Mouse (Mus musculus) monocyte, adult 5-6 weeks (primary cell): ENCODE measurements around the gene Gm15557. TPM values are rescaled to one million over a fixed set of nuclear protein-coding genes. Genes with fewer than 3 reads are reported as not detected.
"Not testable (repeated sequence)": the region's sequence is repeated elsewhere in the genome, so short reads cannot be mapped to it uniquely, and the experiment has no call there.

Experiments used
- ATAC-seq: fragments of 153-309, 156-312 bp; replicated peaks from 2 replicates; pipeline ENCODE4 v1.8.0; 2017; ENCODE audit warnings: mild to moderate bottlenecking; ENCODE audit not compliant: low TSS enrichment, insufficient number of reproducible peaks, severe bottlenecking, poor library complexity, low FRiP score
- total RNA-seq: library from RNA; stranded (forward); fragments of 200-1000, 200-491, 200-594 nt; gene quantifications from 3 replicates; pipeline ENCODE4 v1.2.3, GENCODE M21; 2017

The Gm15557 gene
- not detected in 3 replicates for total RNA-seq

GRCm38 (mm10) chr2:155940681-155941080 lies at the start of gene Gm15557:
TSS of gene Gm15557 (plus strand) at chr2:155940728.
- no peak for ATAC-seq

- ATAC-seq = no peak
Measured at GRCm38 (mm10) chr2:155894307-155895045, 46.1 kb upstream of the Gm15557 start.

- no peak for ATAC-seq
Measured at GRCm38 (mm10) chr2:155895046-155895735, 45.3 kb upstream of the Gm15557 start.

- ATAC-seq = no peak
Measured at GRCm38 (mm10) chr2:155902989-155903631, 37.4 kb upstream of the Gm15557 start.

- no peak for ATAC-seq
Measured at GRCm38 (mm10) chr2:155903632-155904008, 36.9 kb upstream of the Gm15557 start.

DNA sequence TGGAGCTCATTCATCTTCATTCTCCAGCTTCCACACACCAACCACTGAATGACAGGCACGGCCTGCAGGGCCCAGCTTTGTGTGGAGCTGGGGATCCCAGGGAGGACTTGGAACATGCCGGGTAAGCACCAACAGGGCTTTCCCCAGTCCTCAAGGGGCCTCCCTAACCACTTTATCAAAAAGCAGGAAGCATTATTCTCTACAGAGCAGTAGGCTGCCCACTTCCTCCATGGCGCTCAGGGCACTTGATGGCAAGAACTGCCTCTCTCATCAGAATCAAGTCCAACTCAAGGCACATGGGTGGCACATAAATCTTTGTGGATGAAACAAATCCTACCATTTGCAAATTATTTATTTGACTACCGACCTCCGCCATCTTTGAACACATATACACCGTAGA lies 25.8 kb upstream of the Gm15557 start:
- ATAC-seq = no peak

DNA sequence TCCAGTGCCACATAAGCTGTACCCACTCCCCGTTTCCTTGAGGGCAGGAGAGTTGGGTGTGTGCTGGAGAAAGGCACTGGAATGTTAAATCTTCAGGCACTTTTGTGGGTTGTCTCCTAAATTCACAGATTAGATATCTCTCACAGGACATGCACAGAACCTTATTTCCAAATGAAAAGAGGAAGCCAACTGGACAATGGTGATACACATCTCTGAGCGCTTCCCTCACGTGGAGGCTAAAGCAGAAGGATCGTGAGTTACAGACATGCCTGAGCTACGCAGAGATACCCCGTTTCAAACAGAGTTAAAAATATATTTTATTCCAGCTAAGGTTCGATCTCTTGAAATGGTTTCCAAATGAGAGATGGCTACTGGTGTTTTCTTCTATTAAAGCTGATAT lies 17.4 kb upstream of the Gm15557 start:
- no peak for ATAC-seq

DNA sequence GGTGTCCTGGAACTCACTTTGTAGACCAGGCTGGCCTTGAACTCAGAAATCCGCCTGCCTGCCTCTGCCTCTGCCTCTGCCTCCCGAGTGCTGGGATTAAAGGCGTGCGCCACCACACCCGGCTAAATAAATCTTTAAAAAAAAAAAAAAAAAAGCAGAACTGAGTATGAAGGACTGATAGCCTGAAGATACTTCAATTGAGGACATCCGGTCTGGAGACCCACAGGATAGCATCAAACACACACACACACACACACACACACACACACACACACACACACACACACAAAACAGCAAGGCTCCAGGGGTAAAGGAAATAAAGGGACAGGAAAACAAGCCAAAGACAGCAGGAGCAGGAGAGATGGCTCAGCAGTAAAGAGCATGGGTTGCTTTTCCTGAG lies 15.3 kb upstream of the Gm15557 start:
- not testable (repeated sequence) for ATAC-seq

DNA sequence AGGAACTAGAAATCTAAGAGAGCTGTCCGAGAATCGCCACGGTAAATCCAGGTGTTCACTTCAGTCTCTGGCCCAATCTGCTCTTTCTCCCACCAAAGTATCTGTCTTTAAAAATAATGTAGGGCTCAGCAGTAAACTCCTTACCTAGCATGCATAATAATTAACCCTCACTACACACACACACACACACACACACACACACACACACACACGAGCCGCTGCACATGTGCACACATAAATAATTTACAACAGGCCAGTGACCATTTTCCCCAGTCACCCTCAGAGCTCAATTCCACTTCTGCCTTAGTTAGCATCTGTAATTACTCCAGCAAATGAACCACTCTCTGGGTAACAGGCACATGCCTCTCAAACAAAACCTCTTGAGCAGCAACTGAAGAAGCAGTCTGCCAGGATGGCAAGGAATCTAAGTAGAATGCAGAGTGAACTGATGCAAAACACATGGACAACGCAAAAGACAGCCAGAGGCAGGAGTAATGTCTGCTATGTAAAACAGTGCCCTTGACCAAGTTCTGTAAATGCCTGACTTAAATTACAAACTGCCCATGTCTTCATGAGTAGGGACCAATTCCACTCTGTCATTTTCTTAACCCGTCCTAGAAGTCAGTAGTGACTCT lies 11.7 kb upstream of the Gm15557 start:
- no peak for ATAC-seq

GRCm38 (mm10) chr2:155929531-155930442 lies 10.7 kb upstream of the Gm15557 start, which contains the start of gene Uqcc1:
TSS of gene Uqcc1 (minus strand) at chr2:155930310.
- ATAC-seq = peak; percentile 99

DNA sequence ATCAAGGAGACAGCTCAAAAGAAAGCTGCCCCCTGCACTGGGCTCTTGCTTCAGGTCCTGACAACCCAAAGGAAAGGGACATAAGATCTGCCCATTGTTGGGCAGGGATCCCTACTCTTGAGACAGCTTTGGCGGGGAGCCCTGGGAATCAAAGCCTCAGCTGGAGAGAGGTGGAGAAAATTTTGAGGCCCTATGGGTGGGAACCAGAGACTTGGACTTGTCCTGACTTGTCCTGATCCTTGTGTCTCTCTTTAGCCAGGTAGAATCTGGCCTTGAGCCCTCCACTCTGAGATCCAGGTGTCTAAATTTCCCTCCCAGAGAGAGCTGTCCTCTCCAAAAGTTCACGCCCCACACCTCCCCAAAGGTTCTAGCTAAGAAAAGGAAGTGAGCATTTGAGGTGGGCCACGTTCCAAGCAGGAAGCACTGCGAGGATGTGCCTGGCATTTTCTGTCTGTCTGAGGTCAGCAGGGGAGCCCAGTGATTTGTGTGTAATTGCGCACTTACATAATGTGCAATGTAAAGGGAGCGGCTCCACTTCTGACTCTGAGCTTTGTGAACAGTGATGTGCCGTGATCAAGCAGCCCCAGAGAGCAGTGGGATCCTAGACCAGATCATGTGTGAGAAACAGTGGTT lies 515 bp upstream of the Gm15557 start:
- no peak for ATAC-seq

DNA sequence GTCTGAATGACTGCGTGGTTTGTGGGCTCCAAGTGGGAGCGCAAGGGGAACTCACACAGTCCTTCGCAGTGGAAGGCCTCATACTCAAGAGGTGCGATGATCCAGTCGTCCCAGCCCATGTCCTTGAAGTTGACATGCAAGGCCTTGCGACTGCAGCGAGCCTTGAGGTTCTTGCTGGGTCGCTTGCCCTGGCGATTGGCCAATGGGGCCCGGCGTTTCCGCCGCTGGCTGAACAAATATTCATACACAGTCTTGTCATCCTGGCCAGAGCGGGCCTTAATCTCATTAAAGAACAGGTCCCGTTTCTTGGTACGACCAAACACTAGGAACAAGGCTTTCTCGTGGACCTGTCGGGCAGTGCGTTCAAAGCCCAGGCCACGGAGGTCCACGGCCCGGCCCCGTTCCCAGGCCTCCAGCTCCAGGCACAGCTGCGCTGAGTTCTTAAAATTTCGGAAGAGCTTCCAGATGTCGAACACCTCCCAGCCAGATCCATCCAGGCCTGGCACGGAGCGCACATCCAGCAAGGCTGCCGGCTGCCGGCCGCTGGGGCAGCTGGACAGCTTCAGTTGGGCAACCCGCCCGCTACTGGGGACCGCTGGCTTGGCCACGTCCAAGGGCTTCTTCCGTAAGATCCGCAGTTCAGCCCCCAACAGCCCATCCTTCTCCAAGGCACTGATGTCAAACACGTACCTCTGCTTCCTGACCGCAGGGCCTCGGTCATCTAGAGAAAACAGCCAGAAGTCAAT lies 1.3 kb downstream of the Gm15557 start:
- ATAC-seq = no peak

GRCm38 (mm10) chr2:155943463-155943862 lies 2.9 kb downstream of the Gm15557 start:
- ATAC-seq = no peak

DNA sequence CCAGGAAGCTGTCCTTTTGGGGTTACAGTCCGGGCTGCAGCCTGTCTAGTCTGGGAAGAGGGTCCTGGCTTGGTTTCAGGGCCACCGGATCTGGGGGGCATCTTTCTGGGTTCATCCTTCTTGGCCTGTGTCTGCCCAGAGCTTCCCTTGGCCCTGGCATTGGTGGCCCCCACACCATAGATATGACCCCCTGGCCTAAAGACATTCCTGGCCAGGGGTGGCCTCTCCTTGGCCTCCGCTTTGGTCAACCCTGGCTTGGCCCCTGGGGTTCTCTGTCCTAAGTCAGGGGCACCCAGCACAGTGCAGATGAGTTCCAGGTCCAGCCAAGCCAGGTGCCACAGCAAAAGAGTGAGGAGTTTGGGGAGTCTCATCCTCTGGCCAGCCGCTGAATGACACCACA lies 4.2 kb downstream of the Gm15557 start:
- ATAC-seq = no peak

DNA sequence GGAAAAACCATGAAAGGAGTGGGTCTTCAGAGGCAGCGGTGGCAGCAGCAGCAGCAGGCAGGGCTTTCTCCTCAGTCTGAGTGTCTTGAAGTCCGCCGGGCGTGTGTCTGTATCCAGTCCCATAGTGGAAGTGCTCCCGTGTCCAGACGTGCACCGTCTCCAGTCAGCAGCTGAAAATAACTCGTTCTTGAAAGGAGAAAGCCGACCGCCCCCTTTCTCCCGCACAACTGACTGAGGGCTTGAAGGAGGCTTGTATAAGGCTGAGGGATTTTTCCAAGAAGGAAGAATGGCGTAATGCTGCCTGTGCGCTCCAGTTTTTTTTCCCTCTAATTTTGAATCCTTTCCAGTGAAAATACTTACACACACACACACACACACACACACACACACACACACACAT lies 4.6 kb downstream of the Gm15557 start, which contains the start of gene Gdf5:
Gene Gdf5 (minus strand): TSS at position 244 of the 400 bp plus-strand sequence.
- ATAC-seq = no peak

DNA sequence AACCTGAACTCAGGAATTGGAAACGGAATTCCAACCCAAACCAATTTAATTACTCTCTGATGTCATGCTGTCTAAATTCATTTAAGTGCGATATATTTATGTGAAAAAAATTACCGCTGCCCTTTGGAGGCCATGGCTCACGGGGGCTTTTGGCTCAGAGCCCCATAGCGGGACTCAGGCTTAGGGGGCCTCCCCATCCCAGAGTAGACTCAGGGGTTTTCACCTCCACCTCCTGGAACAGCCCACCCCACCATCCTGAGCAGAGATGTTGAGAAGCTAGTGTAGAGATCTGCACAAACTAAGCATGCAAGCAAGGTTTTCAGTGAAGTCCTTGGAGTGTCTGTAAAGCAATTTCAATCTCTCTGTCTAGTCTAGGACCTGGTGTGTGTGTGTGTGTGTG lies 5.1 kb downstream of the Gm15557 start:
- ATAC-seq = no peak

GRCm38 (mm10) chr2:155946069-155946468 lies 5.5 kb downstream of the Gm15557 start:
- ATAC-seq = 0 out of 2 replicates have a peak, but pooled peaks have one; percentile 19
